Mouse (Mus musculus) stomach, postnatal 0 days (tissue): ENCODE data around the gene Specc1. TPM values are rescaled to one million over a fixed set of nuclear protein-coding genes. Genes with fewer than 3 reads are reported as not detected.

Source experiments
- ATAC-seq: fragments of 200-750 bp; cut with Nextera tagmentation; 2 replicates; pipeline ENCODE4 v1.8.0; 2017; ENCODE audit not compliant: low FRiP score, low TSS enrichment
- DNase-seq: peaks from one replicate; pipeline ENCODE4 v3.0.0-alpha.2; 2016; ENCODE audit warnings: low spot score
- H3K27ac ChIP-seq: fragments of 300-500 bp; sonication (generic); replicated peaks from 2 replicates; pipeline ENCODE4 v1.5.1; 2014; ENCODE audit warnings: mild to moderate bottlenecking, control low read depth
- H3K27me3 ChIP-seq: fragments of 300-500 bp; sonication (generic); 2 replicates; pipeline ENCODE4 v1.6.1; 2014; ENCODE audit warnings: low read length; ENCODE audit not compliant: control insufficient read depth, insufficient read depth
- H3K36me3 ChIP-seq: fragments of 300-500 bp; sonication (generic); 2 replicates; pipeline ENCODE4 v1.6.1; 2014; ENCODE audit warnings: low read length, mixed read lengths; ENCODE audit not compliant: control insufficient read depth, insufficient read depth
- H3K4me1 ChIP-seq: fragments of 300-500 bp; sonication (generic); replicated peaks from 2 replicates; pipeline ENCODE4 v1.6.1; 2014; ENCODE audit warnings: antibody characterized with exemption; ENCODE audit not compliant: control insufficient read depth, insufficient read depth
- H3K4me2 ChIP-seq: fragments of 300-500 bp; sonication (generic); replicated peaks from 2 replicates; pipeline ENCODE4 v1.6.1; 2014; ENCODE audit warnings: low read depth, mild to moderate bottlenecking, control low read depth, moderate library complexity
- H3K4me3 ChIP-seq: fragments of 300-500 bp; sonication (generic); 2 replicates; pipeline ENCODE4 v1.5.1; 2014; ENCODE audit warnings: low read depth, low read length, control low read depth
- H3K9ac ChIP-seq: fragments of 300-500 bp; sonication (generic); 2 replicates; pipeline ENCODE4 v1.6.1; 2014; ENCODE audit warnings: mild to moderate bottlenecking, low read length, control low read depth, mixed read lengths
- H3K9me3 ChIP-seq: fragments of 300-500 bp; sonication (generic); 2 replicates; pipeline ENCODE4 v1.6.1; 2016; ENCODE audit warnings: low read length; ENCODE audit not compliant: control insufficient read depth
- CTCF ChIP-seq: IDR thresholded peaks from 2 replicates; pipeline ENCODE4 v1.5.1; 2016; ENCODE audit warnings: antibody characterized with exemption, low read depth, mild to moderate bottlenecking, moderate library complexity
- EP300 ChIP-seq: optimal IDR thresholded peaks from 2 replicates; pipeline ENCODE3; 2016; ENCODE audit warnings: antibody characterized with exemption
- WGBS: fragments of 180-500 bp; shearing (Covaris S2); extraction: QIAGEN DNeasy Blood & Tissue Kit; methylation state at CpG from one replicate; pipeline ENCODE4 v1.1.7; 2014; 5-methylcytosine and 5-hydroxymethylcytosine counted together
- polyA plus RNA-seq: library from polyadenylated mRNA; unstranded; fragments of >200 nt; fragmentation: Nextera tagmentation; extraction: Ambion mirVana; gene quantifications from 2 replicates; pipeline ENCODE4 v1.2.1, GENCODE M21; 2015

The Specc1 gene
- polyA plus RNA-seq, 1 experiment from 2014 or later = 3.2 TPM

DNA sequence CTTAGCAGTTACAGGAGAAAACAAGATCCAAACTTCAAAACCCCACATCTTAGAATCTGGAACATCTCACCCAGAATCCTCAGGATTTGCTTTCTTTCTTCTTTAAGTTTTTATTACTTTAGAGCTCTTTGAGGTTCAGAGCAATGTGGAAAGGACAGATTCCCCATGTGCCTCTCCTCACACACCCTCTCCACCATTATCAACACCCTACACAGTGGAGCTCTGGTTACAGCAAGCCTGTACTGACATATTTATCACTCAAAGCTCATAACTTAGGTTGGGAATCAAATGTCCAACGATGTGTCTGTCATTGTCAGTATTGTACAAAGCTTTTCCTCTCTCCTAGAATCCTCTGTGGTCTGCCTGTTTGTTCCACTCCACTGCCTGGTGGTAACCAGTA is 108.0 kb downstream of the Specc1 start:
- H3K36me3 ChIP-seq = no peaks in the 10 kb centered on the region
- no peaks in the 10 kb centered on the region for H3K9me3 ChIP-seq
- 42% methylated on average over 1 of the region's 1 CpGs for WGBS
- no peaks in the 10 kb centered on the region for H3K27me3 ChIP-seq
- H3K4me1 ChIP-seq = no peaks in the 10 kb centered on the region
- no peak for DNase-seq
- ATAC-seq = no peak
- no peak overlapping the region for H3K9ac ChIP-seq
- no peak overlapping the region for H3K4me3 ChIP-seq
- H3K4me2 ChIP-seq = no peak overlapping the region
- TF ChIP-seq EP300 (no peak), CTCF (no peak)
- no peak overlapping the region for H3K27ac ChIP-seq

- TF ChIP-seq CTCF = no peak
- TF ChIP-seq EP300 = no peak
- Histone ChIP-seq H3K4me1 (no peaks in the 10 kb centered on the region), H3K9me3 (no peaks in the 10 kb centered on the region), H3K4me2 (no peak overlapping the region), H3K27ac (no peak overlapping the region), H3K36me3 (no peaks in the 10 kb centered on the region), H3K27me3 (no peaks in the 10 kb centered on the region), H3K4me3 (no peak overlapping the region), H3K9ac (no peak overlapping the region)
- WGBS = 69% methylated on average over 6 of the region's 6 CpGs
- ATAC-seq (no peak), DNase-seq (no peak)
These were observed 109.1 kb downstream of the Specc1 start for GRCm38 (mm10) chr11:62065655-62066054.

DNA sequence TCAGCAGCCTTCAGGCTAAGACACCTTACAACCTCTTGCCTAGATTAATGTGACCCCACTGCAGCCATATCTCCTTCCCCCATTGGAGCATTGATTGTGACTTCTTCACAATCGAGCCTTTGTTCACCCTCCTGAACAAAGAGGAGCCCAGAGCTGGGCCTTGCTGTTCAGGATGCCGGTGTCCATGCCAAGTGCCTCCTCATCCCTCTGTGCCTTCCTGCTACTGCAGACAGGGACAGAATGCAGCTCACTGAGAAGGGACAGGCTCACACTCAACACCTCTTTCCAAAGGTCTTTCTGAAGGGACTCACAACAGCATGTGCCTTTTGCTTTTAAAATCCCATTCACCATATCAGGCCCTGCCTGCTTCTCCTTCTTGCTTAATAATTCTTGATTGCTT is 113.0 kb downstream of the Specc1 start:
- TF ChIP-seq EP300 = no peak
- no peak for TF ChIP-seq CTCF
- H3K27ac ChIP-seq = no peak overlapping the region
- no peak overlapping the region for H3K4me3 ChIP-seq
- DNase-seq (no peak), ATAC-seq (no peak)
- H3K9ac ChIP-seq = no peak overlapping the region
- H3K4me2 ChIP-seq = no peak overlapping the region
- no peaks in the 10 kb centered on the region for H3K27me3 ChIP-seq
- WGBS = 68% methylated on average over 2 of the region's 2 CpGs
- H3K4me1 ChIP-seq = no peaks in the 10 kb centered on the region
- no peaks in the 10 kb centered on the region for H3K9me3 ChIP-seq
- no peaks in the 10 kb centered on the region for H3K36me3 ChIP-seq

GRCm38 (mm10) chr11:62070206-62070605 is 113.6 kb downstream of the Specc1 start:
- no peak for TF ChIP-seq CTCF
- TF ChIP-seq EP300 = no peak
- ATAC-seq (no peak), DNase-seq (no peak)
- WGBS = 82% methylated on average over 7 of the region's 7 CpGs
- no peak overlapping the region for H3K27ac ChIP-seq
- no peaks in the 10 kb centered on the region for H3K9me3 ChIP-seq
- H3K27me3 ChIP-seq = no peaks in the 10 kb centered on the region
- H3K9ac ChIP-seq = no peak overlapping the region
- no peak overlapping the region for H3K4me2 ChIP-seq
- no peaks in the 10 kb centered on the region for H3K36me3 ChIP-seq
- H3K4me3 ChIP-seq = no peak overlapping the region
- no peaks in the 10 kb centered on the region for H3K4me1 ChIP-seq

DNA sequence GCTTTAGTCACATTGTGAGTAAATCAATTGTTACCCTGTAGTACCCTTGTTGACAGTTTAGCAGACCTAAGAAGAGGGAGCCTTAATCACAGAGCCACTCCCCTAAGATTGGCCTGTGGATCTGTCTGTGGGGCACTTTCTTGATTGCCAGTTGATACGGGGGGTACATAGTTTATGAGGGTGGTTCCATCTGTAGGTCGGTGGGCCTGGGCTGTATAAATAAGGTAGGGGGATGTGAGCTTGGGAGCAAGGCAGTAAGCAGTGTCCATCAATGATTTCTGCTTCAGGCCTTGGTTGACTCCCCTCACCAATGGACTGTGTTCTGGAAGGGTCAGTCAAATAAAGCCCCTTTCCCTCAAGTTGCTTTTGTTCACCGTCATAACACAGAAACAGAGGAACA is 115.8 kb downstream of the Specc1 start:
- Histone ChIP-seq H3K9me3 (no peaks in the 10 kb centered on the region), H3K36me3 (no peaks in the 10 kb centered on the region), H3K9ac (no peak overlapping the region), H3K4me1 (no peaks in the 10 kb centered on the region), H3K4me2 (no peak overlapping the region), H3K27me3 (no peaks in the 10 kb centered on the region), H3K27ac (no peak overlapping the region), H3K4me3 (no peak overlapping the region)
- no peak for DNase-seq
- TF ChIP-seq CTCF (no peak), EP300 (no peak)
- WGBS = 79% methylated on average over 3 of the region's 3 CpGs
- ATAC-seq = no peak

DNA sequence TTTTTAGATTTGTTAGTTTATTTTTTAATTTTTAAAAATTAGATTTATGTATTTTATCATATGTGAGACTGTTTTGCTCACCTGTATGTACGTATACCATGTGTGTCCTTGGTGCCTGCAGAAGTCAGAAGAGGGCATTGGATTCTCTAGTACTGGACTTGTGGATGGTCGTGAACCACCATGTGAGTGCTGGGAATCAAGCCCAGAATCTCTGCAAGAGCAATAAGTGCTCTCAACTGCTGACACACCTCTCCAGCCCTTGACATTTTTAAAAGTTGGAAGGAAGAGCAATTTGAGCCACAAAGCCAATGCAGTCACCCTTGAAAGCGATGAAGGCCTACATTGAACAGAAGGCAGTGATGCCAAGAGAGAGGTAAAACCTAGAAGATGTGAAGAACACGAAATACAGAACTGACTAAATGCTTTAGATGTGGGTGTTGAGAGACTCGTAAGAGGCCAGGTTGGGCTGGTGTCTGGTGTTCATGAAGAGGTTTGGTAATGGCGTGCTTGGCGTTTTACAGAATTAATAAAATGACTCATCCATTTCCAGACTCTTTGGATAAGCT is 117.1 kb downstream of the Specc1 start:
- 71% methylated on average over 7 of the region's 7 CpGs for WGBS
- ATAC-seq (no peak), DNase-seq (no peak)
- no peak overlapping the region for H3K27ac ChIP-seq
- no peaks in the 10 kb centered on the region for H3K9me3 ChIP-seq
- no peaks in the 10 kb centered on the region for H3K27me3 ChIP-seq
- no peak overlapping the region for H3K4me2 ChIP-seq
- H3K9ac ChIP-seq = no peak overlapping the region
- TF ChIP-seq EP300 (no peak), CTCF (no peak)
- no peaks in the 10 kb centered on the region for H3K4me1 ChIP-seq
- no peak overlapping the region for H3K4me3 ChIP-seq
- H3K36me3 ChIP-seq = no peaks in the 10 kb centered on the region
